ENCODE assay signal across 8 mouse cellular contexts in genomic region chr17:35833239-35833751, GRCm38 (mm10). TPM values are rescaled to one million over a fixed set of nuclear protein-coding genes. Genes with fewer than 3 reads are reported as not detected.
DNase-seq lines count a peak whose midpoint lies in the region; ATAC-seq and TF ChIP-seq lines count a peak whose summit lies in the region.
"Had no signal": no experiment of that assay in that cellular context is flagged by ENCODE, and none has a peak within 500 bp of the region (broad histone marks: within the 10 kb centered on the region; RNA-seq: fewer than 3 reads in every experiment).

No protein-coding gene starts in this region.

- peaks cover 38% of the 10 kb centered on the region for H3K79me2 ChIP-seq in CH12.LX (replicated peaks; ENCODE audit: control insufficient read depth, extremely low read depth, insufficient read depth, poor library complexity, severe bottlenecking)

- 17% methylated on average over 5 of the region's 5 CpGs for WGBS in heart, embryonic 15.5 days
- 20% methylated on average over 5 of the region's 5 CpGs for WGBS in liver, embryonic 15.5 days (ENCODE audit: insufficient replicate concordance)

- H3K36me3 ChIP-seq in heart, embryonic 15.5 days, result peaks cover 62% of the 10 kb centered on the region
- H3K36me3 ChIP-seq in CH12.LX (replicated peaks in 1 of 2; ENCODE audit: control insufficient read depth in 1 of 2, insufficient read depth in 1 of 2, low read length in 1 of 2), result peaks cover 51 to 79% of the 10 kb centered on the region in 2 experiments
- peaks cover 80% of the 10 kb centered on the region for H3K36me3 ChIP-seq in liver, embryonic 15.5 days (replicated peaks)

- no peak overlapping the region for H3K9ac ChIP-seq in heart, embryonic 15.5 days
- H3K9ac ChIP-seq in CH12.LX (ENCODE audit: insufficient read depth, low read depth), result no peak overlapping the region
- no peak overlapping the region for H3K9ac ChIP-seq in liver, embryonic 15.5 days

- no peak overlapping the region for H3K4me3 ChIP-seq in heart, embryonic 15.5 days
- no peak overlapping the region for H3K4me3 ChIP-seq in CH12.LX (replicated peaks in 1 of 3; ENCODE audit: low read depth in 2 of 3, low read length in 2 of 3, poor library complexity in 1 of 3)
- no peak overlapping the region for H3K4me3 ChIP-seq in liver, embryonic 15.5 days (replicated peaks)

- H3K9me3 ChIP-seq in heart, embryonic 15.5 days (replicated peaks), result no peaks in the 10 kb centered on the region
- H3K9me3 ChIP-seq in CH12.LX (replicated peaks; ENCODE audit: low read length), result peaks cover 7% of the 10 kb centered on the region
- H3K9me3 ChIP-seq in liver, embryonic 15.5 days (replicated peaks), result no peaks in the 10 kb centered on the region

- TF ChIP-seq EP300 in CH12.LX (IDR thresholded peaks at IDR 0.05; ENCODE audit: low read length), result no peak

- in situ Hi-C loops in CH12.LX (cut with MboI; ENCODE audit: low pct_ligation_motif_present, low pct_unique_long_range_greater_than_20kb, low sequenced_read_pairs), result no loop called here

- DNase-seq in heart, adult 9 months (ENCODE audit: low spot score in 2 of 2), result no peak
- DNase-seq in CH12.LX (ENCODE audit: extremely low read depth) (no peak), ZHBTc4 (ENCODE audit: low read depth, low spot score) (peak; percentile 30)
- no peak for DNase-seq in frontal cortex, postnatal 14 days (ENCODE audit: low spot score in 2 of 2)
- DNase-seq in left cerebral cortex, postnatal 10 days (ENCODE audit: extremely low spot score in 1 of 2, low spot score in 2 of 2), result no peak

- no peak for ATAC-seq in heart, embryonic 15.5 days (replicated peaks; ENCODE audit: insufficient number of reproducible peaks, insufficient read depth, low FRiP score, low read depth)
- no peak for ATAC-seq in liver, embryonic 15.5 days (ENCODE audit: insufficient read depth)
- ATAC-seq: Patski had no signal

- H3K27ac ChIP-seq in heart, embryonic 15.5 days, result peak overlapping the region; percentile 48
- H3K27ac ChIP-seq in CH12.LX (ENCODE audit: insufficient read depth, low read depth), result no peak overlapping the region
- H3K27ac ChIP-seq in liver, embryonic 15.5 days (replicated peaks), result peak overlapping the region; percentile 53

- TF ChIP-seq RAD21 in CH12.LX (IDR thresholded peaks at IDR 0.05; ENCODE audit: low read depth, low read length), result no peak

- no peak for TF ChIP-seq CTCF in CH12.LX (conservative IDR thresholded peaks at IDR 0.05 in 1 of 2, IDR thresholded peaks at IDR 0.05 in 1 of 2; ENCODE audit: low read depth in 2 of 2, low read length in 2 of 2)

- peaks cover 40% of the 10 kb centered on the region for H3K4me1 ChIP-seq in heart, embryonic 15.5 days (replicated peaks)
- H3K4me1 ChIP-seq in CH12.LX (ENCODE audit: control insufficient read depth in 1 of 2, insufficient read depth in 2 of 2), result peaks cover 11 to 25% of the 10 kb centered on the region in 2 experiments
- H3K4me1 ChIP-seq in liver, embryonic 15.5 days (replicated peaks), result peaks cover 73% of the 10 kb centered on the region

- dilution Hi-C loops in CH12.LX (cut with MboI; ENCODE audit: extremely low pct_ligation_motif_present, extremely low pct_unique_long_range_greater_than_20kb, low sequenced_read_pairs), result no loop called here

- H3K4me2 ChIP-seq in heart, embryonic 15.5 days, result no peak overlapping the region
- no peak overlapping the region for H3K4me2 ChIP-seq in CH12.LX (ENCODE audit: insufficient read depth, low read depth, poor library complexity, severe bottlenecking)
- H3K4me2 ChIP-seq in liver, embryonic 15.5 days, result no peak overlapping the region

- intact Hi-C loops in left cerebral cortex, postnatal 10 days (cut with DNase I), result no loop called here

- peak; percentile 51; the same call in 1 of the 2 replicates for TF ChIP-seq POLR2A in CH12.LX (IDR thresholded peaks at IDR 0.05; ENCODE audit: low read depth, low read length)

- no peaks in the 10 kb centered on the region for H3K27me3 ChIP-seq in heart, embryonic 15.5 days
- H3K27me3 ChIP-seq in CH12.LX (replicated peaks), result no peaks in the 10 kb centered on the region
- H3K27me3 ChIP-seq in liver, embryonic 15.5 days, result no peaks in the 10 kb centered on the region
- H3K27me3 ChIP-seq: Patski had no signal

TF ChIP-seq in CH12.LX, 34 proteins besides CTCF, POLR2A, EP300 and RAD21:
- TF ChIP-seq SMC3 (IDR thresholded peaks at IDR 0.05; ENCODE audit: low read depth, low read length) (0 out of 2 replicates have a peak, but pooled peaks have one; percentile 2), MYC (IDR thresholded peaks at IDR 0.05; ENCODE audit: low read depth, low read length) (no peak), ETS1 (conservative IDR thresholded peaks at IDR 0.05; ENCODE audit: low read depth, low read length) (no peak), USF2 (conservative IDR thresholded peaks at IDR 0.05; ENCODE audit: low read depth, low read length) (no peak), ZMIZ1 (IDR thresholded peaks at IDR 0.05; ENCODE audit: low read depth, low read length) (no peak; the same call in 1 of the 2 replicates), MXI1 (IDR thresholded peaks at IDR 0.05; ENCODE audit: low read depth, low read length) (no peak), JUN (IDR thresholded peaks at IDR 0.05; ENCODE audit: insufficient read depth, low read depth, low read length) (no peak), CHD2 (IDR thresholded peaks at IDR 0.05; ENCODE audit: low read length) (peak; percentile 63), PAX5 (IDR thresholded peaks at IDR 0.05; ENCODE audit: low read length) (no peak), POLR2AphosphoS2 (IDR thresholded peaks at IDR 0.05; ENCODE audit: low read depth, low read length) (peak; percentile 94; the same call in 1 of the 2 replicates), ZKSCAN1 (IDR thresholded peaks at IDR 0.05; ENCODE audit: borderline replicate concordance, low read depth, low read length) (no peak), MEF2A (IDR thresholded peaks at IDR 0.05; ENCODE audit: borderline replicate concordance, low read depth, low read length) (no peak), GABPA (IDR thresholded peaks at IDR 0.05; ENCODE audit: insufficient replicate concordance, low read depth, low read length) (no peak), RCOR1 (conservative IDR thresholded peaks at IDR 0.05; ENCODE audit: low read depth, low read length) (no peak)

RNA-seq across cellular contexts. Expression of gene Tubb5, which starts 4.8 kb away (rescaled TPM):
- 567 and 662 TPM in 2 replicates for polyA plus RNA-seq in heart, embryonic 15.5 days (2015; fragmentation: Nextera tagmentation; extraction: Ambion mirVana)
- total RNA-seq in CH12.LX (2012; rRNA removed) (1,014 and 1,058 TPM in 2 replicates), CH12.LX (2014; rRNA removed) (1,031 and 1,121 TPM in 2 replicates)
- 962 and 1,053 TPM in 2 replicates for polyA plus RNA-seq in CH12.LX (2012; ENCODE audit: insufficient read length, low read depth)
- polyA plus RNA-seq in liver, embryonic 15.5 days (2015; fragmentation: Nextera tagmentation; extraction: Ambion mirVana), result 379 and 391 TPM in 2 replicates
- total RNA-seq in left cerebral cortex, postnatal 10 days (2021), result 1,000 to 10,000 TPM; 1,429 to 1,573 TPM

RNA-seq across cellular contexts. Expression of gene Mdc1, which starts 8.0 kb away (rescaled TPM):
- 12.6 and 17.0 TPM in 2 replicates for polyA plus RNA-seq in heart, embryonic 15.5 days (2015; fragmentation: Nextera tagmentation; extraction: Ambion mirVana)
- total RNA-seq in CH12.LX (2012; rRNA removed), result 8.2 and 8.5 TPM in 2 replicates
- 2.4 and 3.3 TPM in 2 replicates for total RNA-seq in CH12.LX (2014; rRNA removed)
- 14.4 and 15.7 TPM in 2 replicates for polyA plus RNA-seq in CH12.LX (2012; ENCODE audit: insufficient read length, low read depth)
- 8.5 and 9.1 TPM in 2 replicates for polyA plus RNA-seq in liver, embryonic 15.5 days (2015; fragmentation: Nextera tagmentation; extraction: Ambion mirVana)
- 10 to 100 TPM; 12.5 to 19.1 TPM for total RNA-seq in left cerebral cortex, postnatal 10 days (2021)

RNA-seq across cellular contexts. Expression of gene Flot1, which starts 10.3 kb away (rescaled TPM):
- polyA plus RNA-seq in heart, embryonic 15.5 days (2015; fragmentation: Nextera tagmentation; extraction: Ambion mirVana), result 103 and 109 TPM in 2 replicates
- total RNA-seq in CH12.LX (2012; rRNA removed), result 14.2 and 21.6 TPM in 2 replicates
- total RNA-seq in CH12.LX (2014; rRNA removed), result 12.8 and 16.3 TPM in 2 replicates
- polyA plus RNA-seq in CH12.LX (2012; ENCODE audit: insufficient read length, low read depth), result 17.6 and 18.9 TPM in 2 replicates
- 33.7 and 42.4 TPM in 2 replicates for polyA plus RNA-seq in liver, embryonic 15.5 days (2015; fragmentation: Nextera tagmentation; extraction: Ambion mirVana)
- total RNA-seq in left cerebral cortex, postnatal 10 days (2021), result 100 to 1,000 TPM; 171 to 178 TPM

RNA-seq across cellular contexts. Expression of gene Ier3, which starts 11.8 kb away (rescaled TPM):
- polyA plus RNA-seq in heart, embryonic 15.5 days (2015; fragmentation: Nextera tagmentation; extraction: Ambion mirVana), result 49.7 and 56.5 TPM in 2 replicates
- total RNA-seq in CH12.LX (2012; rRNA removed) (16.5 and 27.2 TPM in 2 replicates), CH12.LX (2014; rRNA removed) (13.9 and 15.0 TPM in 2 replicates)
- 12.4 and 12.6 TPM in 2 replicates for polyA plus RNA-seq in CH12.LX (2012; ENCODE audit: insufficient read length, low read depth)
- polyA plus RNA-seq in liver, embryonic 15.5 days (2015; fragmentation: Nextera tagmentation; extraction: Ambion mirVana), result 22.9 and 23.7 TPM in 2 replicates
- 1 to 10 TPM; 5.4 to 5.8 TPM for total RNA-seq in left cerebral cortex, postnatal 10 days (2021)

RNA-seq across cellular contexts. Expression of gene Nrm, which starts 27.8 kb away (rescaled TPM):
- polyA plus RNA-seq in heart, embryonic 15.5 days (2015; fragmentation: Nextera tagmentation; extraction: Ambion mirVana), result 38.7 and 46.2 TPM in 2 replicates
- total RNA-seq in CH12.LX (2012; rRNA removed) (12.5 and 16.7 TPM in 2 replicates), CH12.LX (2014; rRNA removed) (10.0 and 12.1 TPM in 2 replicates)
- 14.0 and 15.4 TPM in 2 replicates for polyA plus RNA-seq in CH12.LX (2012; ENCODE audit: insufficient read length, low read depth)
- 22.0 and 22.5 TPM in 2 replicates for polyA plus RNA-seq in liver, embryonic 15.5 days (2015; fragmentation: Nextera tagmentation; extraction: Ambion mirVana)
- total RNA-seq in left cerebral cortex, postnatal 10 days (2021), result 10 to 100 TPM in 1 of 2 experiments, 1 to 10 TPM in 1; 6.0 to 11.8 TPM
